Mouse (Mus musculus) testis, adult 2 months (tissue): ENCODE data around the gene Gm19402. TPM values are rescaled to one million over a fixed set of nuclear protein-coding genes. Genes with fewer than 3 reads are reported as not detected.

ENCODE experiments used
- H3K27ac ChIP-seq: fragments of 200-500 bp; 2 replicates; pipeline ENCODE4 v1.5.1; 2012; ENCODE audit warnings: low read depth, low read length; ENCODE audit not compliant: control insufficient read depth, insufficient read depth
- H3K27me3 ChIP-seq: fragments of 200-500 bp; 2 replicates; pipeline ENCODE4 v1.6.1; 2012; ENCODE audit warnings: mild to moderate bottlenecking, low read length, moderate library complexity; ENCODE audit not compliant: control insufficient read depth, insufficient read depth
- H3K36me3 ChIP-seq: fragments of 200-500 bp; 2 replicates; pipeline ENCODE4 v1.6.1; 2012; ENCODE audit warnings: mild to moderate bottlenecking, low read length; ENCODE audit not compliant: control insufficient read depth, insufficient read depth
- H3K4me1 ChIP-seq: fragments of 200-500 bp; 2 replicates; pipeline ENCODE4 v1.6.1; 2012; ENCODE audit warnings: low read length; ENCODE audit not compliant: control insufficient read depth, insufficient read depth
- H3K4me3 ChIP-seq: fragments of 200-500 bp; 2 replicates; pipeline ENCODE4 v1.5.1; 2012; ENCODE audit warnings: low read depth, mild to moderate bottlenecking, low read length, moderate library complexity, mixed read lengths; ENCODE audit not compliant: control insufficient read depth
- CTCF ChIP-seq: fragments of 200-500 bp; IDR thresholded peaks from 2 replicates; pipeline ENCODE4 v1.5.1; 2012; ENCODE audit warnings: low read depth, mild to moderate bottlenecking, inconsistent platforms, low read length, moderate library complexity; ENCODE audit not compliant: control insufficient read depth, insufficient read depth, insufficient replicate concordance
- POLR2A ChIP-seq: fragments of 200-500 bp; IDR thresholded peaks from 2 replicates; pipeline ENCODE4 v1.6.1; 2012; ENCODE audit warnings: low read depth, mild to moderate bottlenecking, inconsistent platforms, low read length, moderate library complexity; ENCODE audit not compliant: control insufficient read depth
- polyA plus RNA-seq: library from polyadenylated mRNA; depleted of rRNA; stranded (reverse); fragments of >200 nt; gene quantifications from 2 replicates; pipeline ENCODE4 v1.2.3, GENCODE M21; 2012; rRNA removed

Gene Gm19402
- polyA plus RNA-seq, 1 experiment = not detected

DNA sequence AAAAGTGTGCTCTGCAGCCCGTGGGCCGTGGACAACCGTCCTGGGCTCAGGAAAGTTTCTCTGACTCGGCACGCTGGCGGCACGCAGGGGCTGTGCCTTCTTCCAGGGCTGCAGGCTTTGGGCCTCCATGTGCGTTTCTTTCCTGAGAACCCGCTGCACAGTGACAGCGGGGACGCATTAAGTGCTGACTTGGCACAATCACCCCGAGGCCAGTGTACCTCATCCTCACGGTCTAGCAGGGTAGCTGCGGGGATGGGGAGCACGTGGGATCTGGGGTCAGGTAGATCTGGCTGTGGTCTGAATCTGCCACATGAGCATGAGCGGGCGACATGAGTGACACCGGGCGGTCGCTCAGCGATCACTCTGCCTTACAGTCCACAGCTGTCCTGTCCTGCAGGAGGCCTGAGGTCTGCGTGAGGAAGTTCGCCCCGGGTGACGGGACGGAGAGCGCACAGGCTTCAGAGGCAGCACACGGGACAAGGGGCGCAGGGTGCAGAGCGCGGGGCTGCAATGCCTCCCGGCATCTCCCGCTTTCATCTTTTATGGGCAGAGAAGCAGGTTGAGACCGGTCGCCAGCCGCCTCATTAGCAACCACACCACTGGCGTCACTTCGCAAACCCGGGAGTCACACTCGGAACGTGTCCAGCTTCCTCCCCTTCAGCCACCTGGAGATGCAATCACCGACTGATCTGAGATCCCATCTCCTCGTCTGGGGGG lies 26.4 kb downstream of the Gm19402 start:
- Histone ChIP-seq H3K27ac (no peak overlapping the region), H3K4me3 (peak overlapping the region; percentile 14), H3K27me3 (no peaks in the 10 kb centered on the region), H3K36me3 (no peaks in the 10 kb centered on the region), H3K4me1 (peaks cover 5% of the 10 kb centered on the region)
- TF ChIP-seq CTCF (no peak), POLR2A (no peak)

DNA sequence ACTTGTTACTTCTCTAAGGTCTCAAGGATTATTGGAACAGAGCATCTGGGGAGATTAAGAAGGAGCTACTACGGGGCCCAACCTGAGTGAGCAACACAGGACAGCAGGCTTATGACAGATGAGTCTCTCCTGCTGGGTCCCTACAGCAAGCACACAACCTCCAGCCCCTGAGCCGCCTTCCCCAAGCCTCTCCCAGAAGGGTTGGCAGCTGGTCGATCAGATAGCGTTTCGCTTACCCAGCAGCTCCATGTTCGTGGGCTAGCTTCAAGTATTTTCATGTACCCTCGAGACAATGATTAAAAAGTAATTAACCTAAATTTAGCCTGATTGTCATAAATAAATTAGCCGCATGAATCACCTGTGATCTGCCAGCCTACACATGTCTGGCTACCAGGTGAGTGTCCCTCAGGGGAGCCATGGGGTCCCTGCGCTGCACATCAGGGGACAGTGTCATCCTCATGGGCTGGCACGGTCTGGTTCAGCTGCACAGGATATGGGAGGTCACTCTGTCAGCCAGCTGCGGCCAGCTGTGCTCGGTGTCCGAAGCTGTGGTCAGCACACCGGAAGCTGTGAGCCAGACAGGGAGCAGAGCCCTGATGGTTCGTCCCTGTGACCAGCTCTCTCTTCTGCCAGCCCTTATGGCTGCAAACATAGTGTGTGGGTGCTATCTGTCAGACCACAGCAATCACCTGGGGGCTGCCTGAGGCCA lies 32.1 kb downstream of the Gm19402 start:
- TF ChIP-seq CTCF (no peak), POLR2A (no peak)
- Histone ChIP-seq H3K27ac (no peak overlapping the region), H3K4me3 (no peak overlapping the region), H3K27me3 (no peaks in the 10 kb centered on the region), H3K4me1 (peaks cover 6% of the 10 kb centered on the region), H3K36me3 (no peaks in the 10 kb centered on the region)

DNA sequence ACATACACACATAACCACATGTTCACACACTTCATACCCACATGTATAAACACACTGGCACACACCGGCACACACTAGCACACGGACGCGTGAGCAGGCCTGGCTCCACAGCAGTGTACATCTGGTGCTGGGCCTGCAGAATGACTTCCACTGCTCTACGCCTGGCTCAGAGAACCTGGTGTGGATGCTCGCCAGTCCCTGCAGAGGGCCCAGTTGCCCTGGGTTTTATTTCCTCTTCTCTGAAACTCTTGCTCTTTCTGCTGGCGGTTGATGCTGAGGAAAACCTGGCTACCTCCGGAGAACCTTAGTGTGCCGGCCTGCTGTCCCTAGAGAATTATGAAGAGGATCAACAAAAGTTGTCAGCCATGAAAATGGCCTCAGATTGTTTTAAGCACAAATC lies 38.5 kb downstream of the Gm19402 start:
- Histone ChIP-seq H3K36me3 (no peaks in the 10 kb centered on the region), H3K27ac (no peak overlapping the region)
- TF ChIP-seq CTCF (no peak), POLR2A (no peak)

GRCm38 (mm10) chr10:77647901-77648300 lies 42.7 kb downstream of the Gm19402 start:
- no peaks in the 10 kb centered on the region for H3K36me3 ChIP-seq
- no peaks in the 10 kb centered on the region; the same call in 1 of the 2 replicates for H3K4me1 ChIP-seq
- no peaks in the 10 kb centered on the region for H3K27me3 ChIP-seq
- no peak overlapping the region for H3K4me3 ChIP-seq
- no peak overlapping the region for H3K27ac ChIP-seq
- no peak for TF ChIP-seq POLR2A
- TF ChIP-seq CTCF = no peak

More for the DNA sequence above, 38.5 kb downstream of the Gm19402 start:
- no peaks in the 10 kb centered on the region for H3K27me3 ChIP-seq
- H3K4me1 ChIP-seq = peaks cover 6% of the 10 kb centered on the region
- no peak overlapping the region for H3K4me3 ChIP-seq

GRCm38 (mm10) chr10:77647461-77647860 lies 43.1 kb downstream of the Gm19402 start:
- no peaks in the 10 kb centered on the region for H3K27me3 ChIP-seq
- no peaks in the 10 kb centered on the region for H3K36me3 ChIP-seq
- H3K4me1 ChIP-seq = no peaks in the 10 kb centered on the region; the same call in 1 of the 2 replicates
- H3K27ac ChIP-seq = no peak overlapping the region
- no peak overlapping the region for H3K4me3 ChIP-seq
- TF ChIP-seq POLR2A = no peak

DNA sequence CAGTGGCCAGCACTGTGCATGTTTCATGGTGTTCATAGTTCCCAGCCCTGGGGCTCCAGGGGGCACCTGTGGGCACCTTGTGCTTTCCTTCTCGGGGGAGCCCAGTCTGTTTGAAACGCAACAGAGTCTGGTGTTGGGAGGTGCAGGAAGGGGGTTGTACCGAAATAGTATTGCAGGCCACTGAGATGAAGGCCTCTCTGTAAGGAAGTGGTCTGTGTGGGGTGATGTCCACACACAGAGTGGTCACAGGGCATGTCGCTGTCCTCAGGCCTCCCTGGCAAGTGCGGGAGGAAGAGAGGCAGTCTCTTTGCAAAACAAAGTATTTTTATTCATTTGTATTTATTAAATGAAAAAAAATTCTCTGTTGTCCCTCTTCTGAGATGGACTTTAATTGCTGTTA lies 45.0 kb downstream of the Gm19402 start:
- no peaks in the 10 kb centered on the region; the same call in 1 of the 2 replicates for H3K4me1 ChIP-seq
- H3K4me3 ChIP-seq = no peak overlapping the region
- TF ChIP-seq CTCF (no peak), POLR2A (no peak)
- H3K36me3 ChIP-seq = no peaks in the 10 kb centered on the region; the same call in none of the 2 replicates
- H3K27ac ChIP-seq = no peak overlapping the region
- H3K27me3 ChIP-seq = no peaks in the 10 kb centered on the region

DNA sequence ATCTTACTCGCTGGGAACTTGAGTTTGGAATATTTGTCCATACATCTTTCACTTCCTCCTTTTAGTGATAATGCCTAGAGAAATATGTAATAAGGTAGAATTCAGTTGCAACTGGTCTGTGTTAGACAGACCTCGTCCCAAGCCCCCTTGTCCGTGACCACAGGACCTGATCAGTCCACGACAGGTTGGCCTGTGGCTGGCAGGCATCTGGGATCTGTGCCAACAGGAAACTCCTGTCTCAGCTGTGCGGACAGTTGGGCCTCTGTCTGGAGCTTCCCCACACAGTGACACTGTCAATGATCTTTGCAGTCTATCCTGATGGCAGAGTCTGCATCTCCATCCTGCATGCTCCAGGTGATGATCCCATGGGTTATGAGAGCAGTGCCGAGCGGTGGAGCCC lies 47.4 kb downstream of the Gm19402 start:
- TF ChIP-seq POLR2A (no peak), CTCF (no peak)
- Histone ChIP-seq H3K4me1 (no peaks in the 10 kb centered on the region), H3K27me3 (no peaks in the 10 kb centered on the region), H3K36me3 (no peaks in the 10 kb centered on the region; the same call in none of the 2 replicates), H3K4me3 (no peak overlapping the region), H3K27ac (no peak overlapping the region)

Other genes with a start within 250 kb of the Gm19402 start
- 10.4 and 10.7 TPM in 2 replicates for gene Fam207a, start 175.0 kb downstream of the Gm19402 start, polyA plus RNA-seq
- 0.77 and 0.81 TPM in 2 replicates for gene Itgb2, start 160.5 kb downstream of the Gm19402 start, polyA plus RNA-seq
- 127 and 131 TPM in 2 replicates for gene Pttg1ip, start 109.0 kb downstream of the Gm19402 start, polyA plus RNA-seq
- 83.1 and 88.6 TPM in 2 replicates for gene Sumo3, start 84.7 kb downstream of the Gm19402 start, polyA plus RNA-seq
- 0.72 TPM in 1 of 2 replicates, not detected in the other for gene Gm49325, start 84.6 kb downstream of the Gm19402 start, polyA plus RNA-seq
- gene Ube2g2, start 68.5 kb downstream of the Gm19402 start, polyA plus RNA-seq = 66.1 and 70.3 TPM in 2 replicates
- gene Tspear, start 4.2 kb downstream of the Gm19402 start, polyA plus RNA-seq = 0.07 and 0.73 TPM in 2 replicates
- gene Gm9508, start 6.5 kb upstream of the Gm19402 start, polyA plus RNA-seq = not detected in 2 replicates
- gene Gm10272, start 15.9 kb upstream of the Gm19402 start, polyA plus RNA-seq = not detected in 2 replicates
- not detected in 2 replicates for gene Gm10024, start 20.7 kb upstream of the Gm19402 start, polyA plus RNA-seq
- gene Gm10142, start 25.1 kb upstream of the Gm19402 start, polyA plus RNA-seq = not detected in 2 replicates
- gene Krtap12-1, start 29.8 kb upstream of the Gm19402 start, polyA plus RNA-seq = not detected in 2 replicates
- gene Gm10100, start 35.7 kb upstream of the Gm19402 start, polyA plus RNA-seq = not detected in 2 replicates
- gene Gm18596, start 51.9 kb upstream of the Gm19402 start, polyA plus RNA-seq = not detected in 2 replicates
- gene Gm9736, start 60.6 kb upstream of the Gm19402 start, polyA plus RNA-seq = not detected in 2 replicates
- not detected in 2 replicates for gene Gm3233, start 68.9 kb upstream of the Gm19402 start, polyA plus RNA-seq
- not detected in 2 replicates for gene Gm3238, start 80.6 kb upstream of the Gm19402 start, polyA plus RNA-seq
- gene Gm7138, start 86.2 kb upstream of the Gm19402 start, polyA plus RNA-seq = not detected in 2 replicates
- gene Gm3250, start 91.8 kb upstream of the Gm19402 start, polyA plus RNA-seq = not detected in 2 replicates
- gene Gm7137, start 97.4 kb upstream of the Gm19402 start, polyA plus RNA-seq = not detected in 2 replicates
- not detected in 2 replicates for gene Gm9639, start 104.3 kb upstream of the Gm19402 start, polyA plus RNA-seq
- not detected in 2 replicates for gene Gm19668, start 108.4 kb upstream of the Gm19402 start, polyA plus RNA-seq
- not detected in 2 replicates for gene Gm9507, start 121.1 kb upstream of the Gm19402 start, polyA plus RNA-seq
- gene Gm2696, start 123.9 kb upstream of the Gm19402 start, polyA plus RNA-seq = not detected in 2 replicates
- 1.2 and 1.4 TPM in 2 replicates for gene Krtap10-4, start 136.3 kb upstream of the Gm19402 start, polyA plus RNA-seq
- gene Krtap10-10, start 145.2 kb upstream of the Gm19402 start, polyA plus RNA-seq = not detected in 2 replicates
- gene Gm36176, start 156.0 kb upstream of the Gm19402 start, polyA plus RNA-seq = not detected in 2 replicates
- not detected in 2 replicates for gene Gm10318, start 162.1 kb upstream of the Gm19402 start, polyA plus RNA-seq
- not detected in 2 replicates for gene Gm3285, start 171.2 kb upstream of the Gm19402 start, polyA plus RNA-seq
- gene Lrrc3, start 211.8 kb upstream of the Gm19402 start, polyA plus RNA-seq = 0.57 and 1.1 TPM in 2 replicates